Mouse (Mus musculus) heart, postnatal 0 days (tissue): Measurements from ENCODE around the gene Kncn.

ENCODE experiments used
- CTCF ChIP-seq: IDR thresholded peaks from 2 replicates; pipeline ENCODE4 v1.5.1; 2016; ENCODE audit warnings: antibody characterized with exemption, control low read depth, low read depth
- EP300 ChIP-seq: IDR thresholded peaks from 2 replicates; pipeline ENCODE4 v1.6.1; 2016; ENCODE audit warnings: antibody characterized with exemption, low read depth

DNA sequence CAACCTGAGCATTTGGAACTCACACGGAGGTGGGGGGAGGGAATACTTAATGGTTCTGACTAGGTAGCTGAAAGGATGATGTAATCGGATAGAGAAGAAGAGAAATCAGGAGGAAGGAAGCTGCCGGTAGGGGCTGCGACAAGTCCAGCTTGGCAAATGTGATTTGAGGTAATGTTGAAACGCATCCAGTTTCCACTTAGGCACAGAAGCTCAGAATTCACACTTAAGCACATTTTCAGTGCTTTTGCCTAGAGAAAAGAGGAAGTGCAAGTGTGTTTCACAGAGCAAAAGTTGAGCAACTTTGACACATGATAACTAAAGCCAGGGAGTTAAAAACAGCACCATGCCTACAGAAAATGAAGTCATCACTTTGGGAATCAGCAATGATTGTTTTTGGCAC, 36.8 kb upstream of the Kncn start:
- TF ChIP-seq CTCF (no peak), EP300 (no peak)
